Mouse (Mus musculus): Measurements from ENCODE around the gene Gm2a. TPM values are rescaled to one million over a fixed set of nuclear protein-coding genes. Genes with fewer than 3 reads are reported as not detected.
"Not testable (repeated sequence)": the region's sequence is repeated elsewhere in the genome, so short reads cannot be mapped to it uniquely, and the experiment has no call there.

Gm2a gene
- polyA plus RNA-seq, 1 experiment from 2014 or later: 84.3 TPM

- Histone ChIP-seq H3K9me3 (ENCODE audit: control insufficient read depth, low read length) (no peaks in the 10 kb centered on the region), H3K36me3 (ENCODE audit: control insufficient read depth, insufficient read depth, low read length) (no peaks in the 10 kb centered on the region), H3K4me1 (replicated peaks; ENCODE audit: control insufficient read depth, insufficient read depth) (no peaks in the 10 kb centered on the region), H3K27ac (replicated peaks) (no peak overlapping the region), H3K27me3 (ENCODE audit: control insufficient read depth, insufficient read depth, low read length) (no peaks in the 10 kb centered on the region), H3K9ac (ENCODE audit: low read length) (no peak overlapping the region), H3K4me3 (ENCODE audit: low read depth, low read length) (no peak overlapping the region), H3K4me2 (replicated peaks; ENCODE audit: low read depth) (no peak overlapping the region)
- DNase-seq (ENCODE audit: low spot score) (peak; percentile 80), ATAC-seq (ENCODE audit: low FRiP score, low TSS enrichment) (peak; percentile 58; the same call in 1 of the 2 replicates)
- WGBS: 9% methylated on average over 10 of the region's 10 CpGs
- TF ChIP-seq EP300 (optimal IDR thresholded peaks at IDR 0.05) (no peak), CTCF (IDR thresholded peaks at IDR 0.05; ENCODE audit: low read depth) (peak; percentile 99)
Observed at GRCm38 (mm10) chr11:55087006-55087405, 10.9 kb upstream of the Gm2a start.

GRCm38 (mm10) chr11:55089892-55090291 is 8.0 kb upstream of the Gm2a start:
- no peaks in the 10 kb centered on the region for H3K9me3 ChIP-seq (ENCODE audit: control insufficient read depth, low read length)
- 69% methylated on average over 2 of the region's 2 CpGs for WGBS
- TF ChIP-seq CTCF (IDR thresholded peaks at IDR 0.05; ENCODE audit: low read depth) (no peak), EP300 (optimal IDR thresholded peaks at IDR 0.05) (no peak)

GRCm38 (mm10) chr11:55093096-55093495 is 4.8 kb upstream of the Gm2a start:
- no peak overlapping the region for H3K4me2 ChIP-seq (replicated peaks; ENCODE audit: low read depth)
- H3K36me3 ChIP-seq (ENCODE audit: control insufficient read depth, insufficient read depth, low read length): no peaks in the 10 kb centered on the region
- no peak overlapping the region for H3K4me3 ChIP-seq (ENCODE audit: low read depth, low read length)
- no peak for ATAC-seq (ENCODE audit: low FRiP score, low TSS enrichment)
- no peak for DNase-seq (ENCODE audit: low spot score)
- no peaks in the 10 kb centered on the region for H3K27me3 ChIP-seq (ENCODE audit: control insufficient read depth, insufficient read depth, low read length)
- H3K4me1 ChIP-seq (replicated peaks; ENCODE audit: control insufficient read depth, insufficient read depth): no peaks in the 10 kb centered on the region
- no peaks in the 10 kb centered on the region for H3K9me3 ChIP-seq (ENCODE audit: control insufficient read depth, low read length)
- TF ChIP-seq EP300 (optimal IDR thresholded peaks at IDR 0.05) (no peak), CTCF (IDR thresholded peaks at IDR 0.05; ENCODE audit: low read depth) (no peak)
- no peak overlapping the region for H3K27ac ChIP-seq (replicated peaks)
- 77% methylated on average over 7 of the region's 7 CpGs for WGBS
- H3K9ac ChIP-seq (ENCODE audit: low read length): no peak overlapping the region

More at GRCm38 (mm10) chr11:55089892-55090291, 8.0 kb upstream of the Gm2a start:
- H3K4me1 ChIP-seq (replicated peaks; ENCODE audit: control insufficient read depth, insufficient read depth): no peaks in the 10 kb centered on the region
- no peaks in the 10 kb centered on the region for H3K27me3 ChIP-seq (ENCODE audit: control insufficient read depth, insufficient read depth, low read length)
- ATAC-seq (ENCODE audit: low FRiP score, low TSS enrichment) (no peak), DNase-seq (ENCODE audit: low spot score) (no peak)
- no peak overlapping the region for H3K4me2 ChIP-seq (replicated peaks; ENCODE audit: low read depth)
- H3K4me3 ChIP-seq (ENCODE audit: low read depth, low read length): no peak overlapping the region
- H3K27ac ChIP-seq (replicated peaks): no peak overlapping the region
- H3K9ac ChIP-seq (ENCODE audit: low read length): no peak overlapping the region
- no peaks in the 10 kb centered on the region for H3K36me3 ChIP-seq (ENCODE audit: control insufficient read depth, insufficient read depth, low read length)

GRCm38 (mm10) chr11:55096296-55096695 is 1.6 kb upstream of the Gm2a start:
- H3K4me3 ChIP-seq (ENCODE audit: low read depth, low read length); H3K27ac ChIP-seq (replicated peaks); H3K9ac ChIP-seq (ENCODE audit: low read length); H3K4me1 ChIP-seq (replicated peaks; ENCODE audit: control insufficient read depth, insufficient read depth); H3K9me3 ChIP-seq (ENCODE audit: control insufficient read depth, low read length); H3K27me3 ChIP-seq (ENCODE audit: control insufficient read depth, insufficient read depth, low read length); H3K36me3 ChIP-seq (ENCODE audit: control insufficient read depth, insufficient read depth, low read length); ATAC-seq (ENCODE audit: low FRiP score, low TSS enrichment); H3K4me2 ChIP-seq (replicated peaks; ENCODE audit: low read depth); DNase-seq (ENCODE audit: low spot score): not testable (repeated sequence)
- 89% methylated on average over 4 of the region's 4 CpGs for WGBS

GRCm38 (mm10) chr11:55096731-55097462 is 1.0 kb upstream of the Gm2a start:
- Histone ChIP-seq H3K4me3 (ENCODE audit: low read depth, low read length) (peak overlapping the region; percentile 26), H3K36me3 (ENCODE audit: control insufficient read depth, insufficient read depth, low read length) (no peaks in the 10 kb centered on the region), H3K9ac (ENCODE audit: low read length) (peak overlapping the region; percentile 60), H3K9me3 (ENCODE audit: control insufficient read depth, low read length) (no peaks in the 10 kb centered on the region), H3K27ac (replicated peaks) (peak overlapping the region; percentile 86), H3K27me3 (ENCODE audit: control insufficient read depth, insufficient read depth, low read length) (no peaks in the 10 kb centered on the region), H3K4me2 (replicated peaks; ENCODE audit: low read depth) (peak overlapping the region; percentile 59), H3K4me1 (replicated peaks; ENCODE audit: control insufficient read depth, insufficient read depth) (no peaks in the 10 kb centered on the region)
- no peak for TF ChIP-seq CTCF (IDR thresholded peaks at IDR 0.05; ENCODE audit: low read depth)
- TF ChIP-seq EP300 (optimal IDR thresholded peaks at IDR 0.05): no peak
- ATAC-seq (ENCODE audit: low FRiP score, low TSS enrichment): no peak
- no peak for DNase-seq (ENCODE audit: low spot score)
- WGBS: 16% methylated on average over 11 of the region's 11 CpGs

GRCm38 (mm10) chr11:55098189-55098915 is 437 bp downstream of the Gm2a start:
- peak overlapping the region; percentile 74 for H3K4me2 ChIP-seq (replicated peaks; ENCODE audit: low read depth)
- H3K27me3 ChIP-seq (ENCODE audit: control insufficient read depth, insufficient read depth, low read length): no peaks in the 10 kb centered on the region
- no peaks in the 10 kb centered on the region for H3K9me3 ChIP-seq (ENCODE audit: control insufficient read depth, low read length)
- TF ChIP-seq EP300 (optimal IDR thresholded peaks at IDR 0.05) (no peak), CTCF (IDR thresholded peaks at IDR 0.05; ENCODE audit: low read depth) (no peak)
- WGBS: 16% methylated on average over 24 of the region's 24 CpGs
- no peak for DNase-seq (ENCODE audit: low spot score)
- H3K27ac ChIP-seq (replicated peaks): peak overlapping the region; percentile 84
- H3K4me3 ChIP-seq (ENCODE audit: low read depth, low read length): peak overlapping the region; percentile 57
- peak overlapping the region; percentile 69 for H3K9ac ChIP-seq (ENCODE audit: low read length)
- H3K4me1 ChIP-seq (replicated peaks; ENCODE audit: control insufficient read depth, insufficient read depth): no peaks in the 10 kb centered on the region
- no peaks in the 10 kb centered on the region for H3K36me3 ChIP-seq (ENCODE audit: control insufficient read depth, insufficient read depth, low read length)
- no peak for ATAC-seq (ENCODE audit: low FRiP score, low TSS enrichment)
